Comparison of ENCODE assay signal across 8 mouse cellular contexts in the genomic region with DNA sequence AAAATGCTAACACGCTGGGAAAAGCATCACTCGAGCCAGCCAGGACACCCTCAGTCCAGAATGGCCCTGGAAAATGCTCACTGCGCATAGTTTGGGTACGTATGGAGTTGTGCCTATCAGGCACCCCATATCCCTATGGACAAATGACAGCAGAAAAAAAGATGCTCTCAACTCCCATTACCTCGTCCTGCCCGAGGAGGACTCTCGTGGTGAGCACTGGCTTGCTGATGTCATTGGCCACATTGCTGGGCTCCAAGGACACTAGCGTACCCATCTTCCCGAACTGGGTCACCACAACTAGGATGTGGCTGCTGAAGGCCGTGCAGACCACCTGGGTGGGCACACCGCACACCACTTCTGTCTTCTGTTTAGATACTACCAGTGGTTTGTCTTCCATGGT. TPM values are rescaled to one million over a fixed set of nuclear protein-coding genes. Genes with fewer than 3 reads are reported as not detected.
A peak's percentile ranks its signal among the peaks of the same experiment; 100 is the strongest.
DNase-seq lines count a peak whose midpoint lies in the region; ATAC-seq and TF ChIP-seq lines count a peak whose summit lies in the region.

No protein-coding gene starts in this region.

- H3K9ac ChIP-seq in lung, embryonic 16.5 days (ENCODE audit: low read length), result peak overlapping the region; percentile 89
- peak overlapping the region; percentile 87 for H3K9ac ChIP-seq in limb, embryonic 11.5 days (ENCODE audit: low read length)

- ATAC-seq in lung, embryonic 16.5 days (ENCODE audit: low read depth), result no peak
- ATAC-seq in limb, embryonic 11.5 days (ENCODE audit: insufficient number of reproducible peaks, low FRiP score, low TSS enrichment, low read depth), result no peak

- DNase-seq in lung, adult 18-20 months, result no peak
- no peak for DNase-seq in limb, embryonic 11.5 days (ENCODE audit: low spot score)
- no peak for DNase-seq in cerebellum, postnatal 25 days
- DNase-seq in urinary bladder, postnatal 10 days (ENCODE audit: low spot score), result no peak
- DNase-seq in gastrocnemius, postnatal 36 days, result no peak

- peak overlapping the region; percentile 81 for H3K4me2 ChIP-seq in lung, embryonic 16.5 days (ENCODE audit: low read depth, low read length)
- H3K4me2 ChIP-seq in limb, embryonic 11.5 days (ENCODE audit: low read depth, severe bottlenecking), result peak overlapping the region; percentile 92

- H3K4me3 ChIP-seq in lung, embryonic 16.5 days (ENCODE audit: low read length), result peak overlapping the region; percentile 99
- H3K4me3 ChIP-seq in embryonic fibroblast, embryonic 13.5 days (ENCODE audit: insufficient read depth, low read length), result peak overlapping the region; percentile 87
- H3K4me3 ChIP-seq in limb, embryonic 11.5 days (ENCODE audit: low read depth, low read length), result peak overlapping the region; percentile 93
- peak overlapping the region; percentile 62 for H3K4me3 ChIP-seq in olfactory bulb, adult 2 months (ENCODE audit: insufficient read depth, low read depth, low read length)

- TF ChIP-seq CTCF in embryonic fibroblast, embryonic 13.5 days (IDR thresholded peaks at IDR 0.05; ENCODE audit: borderline replicate concordance, insufficient read depth, low read length), result no peak
- no peak for TF ChIP-seq CTCF in olfactory bulb, adult 2 months (IDR thresholded peaks at IDR 0.05; ENCODE audit: insufficient read depth, low read depth, low read length)

- no peaks in the 10 kb centered on the region for H3K9me3 ChIP-seq in lung, embryonic 16.5 days (ENCODE audit: control insufficient read depth, low read length)
- no peaks in the 10 kb centered on the region for H3K9me3 ChIP-seq in limb, embryonic 11.5 days (ENCODE audit: control insufficient read depth, low read length)

- H3K36me3 ChIP-seq in lung, embryonic 16.5 days (ENCODE audit: control insufficient read depth, insufficient read depth, low read length), result peaks cover 17% of the 10 kb centered on the region
- H3K36me3 ChIP-seq in limb, embryonic 11.5 days (ENCODE audit: control insufficient read depth, insufficient read depth, low read length), result peaks cover 7% of the 10 kb centered on the region; the same call in 1 of the 2 replicates

- no peak overlapping the region for H3K27ac ChIP-seq in lung, embryonic 16.5 days (ENCODE audit: low read length)
- H3K27ac ChIP-seq in embryonic fibroblast, embryonic 13.5 days (ENCODE audit: insufficient read depth, low read length), result no peak overlapping the region
- H3K27ac ChIP-seq in limb, embryonic 11.5 days (replicated peaks; ENCODE audit: low read depth, low read length), result no peak overlapping the region
- no peak overlapping the region for H3K27ac ChIP-seq in olfactory bulb, adult 2 months (ENCODE audit: insufficient read depth, low read depth, low read length)

- 35% methylated on average over 11 of the region's 11 CpGs for WGBS in lung, embryonic 16.5 days
- WGBS in limb, embryonic 11.5 days, result 40% methylated on average over 11 of the region's 11 CpGs
- WGBS in olfactory bulb, adult 2 months, result 42% methylated on average over 11 of the region's 11 CpGs

- H3K4me1 ChIP-seq in lung, embryonic 16.5 days (replicated peaks; ENCODE audit: control insufficient read depth, insufficient read depth, low read length), result peaks cover 8% of the 10 kb centered on the region
- H3K4me1 ChIP-seq in embryonic fibroblast, embryonic 13.5 days (ENCODE audit: control insufficient read depth, insufficient read depth, low read length), result peaks cover 6% of the 10 kb centered on the region; the same call in 1 of the 2 replicates
- peaks cover 17% of the 10 kb centered on the region for H3K4me1 ChIP-seq in limb, embryonic 11.5 days (ENCODE audit: control insufficient read depth, insufficient read depth, low read length)
- peaks cover 15% of the 10 kb centered on the region for H3K4me1 ChIP-seq in olfactory bulb, adult 2 months (ENCODE audit: control insufficient read depth, insufficient read depth, low read length)

- no peak for TF ChIP-seq POLR2A in embryonic fibroblast, embryonic 13.5 days (IDR thresholded peaks at IDR 0.05; ENCODE audit: low read depth, low read length)
- no peak for TF ChIP-seq POLR2A in olfactory bulb, adult 2 months (IDR thresholded peaks at IDR 0.05; ENCODE audit: insufficient read depth, low read depth, low read length)

- no peaks in the 10 kb centered on the region for H3K27me3 ChIP-seq in lung, embryonic 16.5 days (ENCODE audit: control insufficient read depth, insufficient read depth, low read depth, low read length)
- H3K27me3 ChIP-seq in limb, embryonic 11.5 days (ENCODE audit: control insufficient read depth, insufficient read depth, low read length), result no peaks in the 10 kb centered on the region

- intact Hi-C loops in gastrocnemius, postnatal 36 days (cut with DNase I), result no loop called here

RNA-seq across cellular contexts. Expression of gene Gm26938, which starts 0.3 kb away (rescaled TPM):
- polyA plus RNA-seq in lung, embryonic 16.5 days (2015; fragmentation: Nextera tagmentation; extraction: Ambion mirVana), result not detected in 2 replicates
- polyA plus RNA-seq in embryonic fibroblast, embryonic 13.5 days (2011; ENCODE audit: insufficient read length, low read depth, missing spikeins), result not detected in 2 replicates
- not detected in 2 replicates for polyA plus RNA-seq in limb, embryonic 11.5 days (2014; fragmentation: Nextera tagmentation; extraction: Ambion mirVana)
- not detected in 2 replicates for polyA plus RNA-seq in olfactory bulb, adult 2 months (2012; ENCODE audit: insufficient read depth, insufficient read length, low replicate concordance, missing spikeins)
- total RNA-seq in gastrocnemius, postnatal 36 days (2021), result not detected

RNA-seq across cellular contexts. Expression of gene Psmg3, which starts 0.7 kb away (rescaled TPM):
- 69.5 and 75.9 TPM in 2 replicates for polyA plus RNA-seq in lung, embryonic 16.5 days (2015; fragmentation: Nextera tagmentation; extraction: Ambion mirVana)
- polyA plus RNA-seq in embryonic fibroblast, embryonic 13.5 days (2011; ENCODE audit: insufficient read length, low read depth, missing spikeins), result 15.3 and 15.8 TPM in 2 replicates
- 75.0 and 82.9 TPM in 2 replicates for polyA plus RNA-seq in limb, embryonic 11.5 days (2014; fragmentation: Nextera tagmentation; extraction: Ambion mirVana)
- not detected in 2 replicates for polyA plus RNA-seq in olfactory bulb, adult 2 months (2012; ENCODE audit: insufficient read depth, insufficient read length, low replicate concordance, missing spikeins)
- total RNA-seq in gastrocnemius, postnatal 36 days (2021), result 1 to 10 TPM; 6.7 to 8.7 TPM

RNA-seq across cellular contexts. Expression of gene Tmem184a, which starts 6.2 kb away (rescaled TPM):
- 13.9 and 14.6 TPM in 2 replicates for polyA plus RNA-seq in lung, embryonic 16.5 days (2015; fragmentation: Nextera tagmentation; extraction: Ambion mirVana)
- polyA plus RNA-seq in embryonic fibroblast, embryonic 13.5 days (2011; ENCODE audit: insufficient read length, low read depth, missing spikeins), result not detected in 2 replicates
- polyA plus RNA-seq in limb, embryonic 11.5 days (2014; fragmentation: Nextera tagmentation; extraction: Ambion mirVana), result 0.92 and 1.5 TPM in 2 replicates
- polyA plus RNA-seq in olfactory bulb, adult 2 months (2012; ENCODE audit: insufficient read depth, insufficient read length, low replicate concordance, missing spikeins), result not detected in 2 replicates
- total RNA-seq in gastrocnemius, postnatal 36 days (2021), result 1 to 10 TPM in 1 of 2 experiments, under 1 TPM in 1; 0.96 to 1.4 TPM

RNA-seq across cellular contexts. Expression of gene Mafk, which starts 34.6 kb away (rescaled TPM):
- polyA plus RNA-seq in lung, embryonic 16.5 days (2015; fragmentation: Nextera tagmentation; extraction: Ambion mirVana), result 15.3 and 16.3 TPM in 2 replicates
- polyA plus RNA-seq in embryonic fibroblast, embryonic 13.5 days (2011; ENCODE audit: insufficient read length, low read depth, missing spikeins), result 12.9 and 17.4 TPM in 2 replicates
- 4.6 and 5.1 TPM in 2 replicates for polyA plus RNA-seq in limb, embryonic 11.5 days (2014; fragmentation: Nextera tagmentation; extraction: Ambion mirVana)
- polyA plus RNA-seq in olfactory bulb, adult 2 months (2012; ENCODE audit: insufficient read depth, insufficient read length, low replicate concordance, missing spikeins), result not detected in 2 replicates
- total RNA-seq in gastrocnemius, postnatal 36 days (2021), result 10 to 100 TPM; 16.6 to 21.4 TPM

RNA-seq across cellular contexts. Expression of gene Ints1, which starts 50.5 kb away (rescaled TPM):
- 21.9 and 24.6 TPM in 2 replicates for polyA plus RNA-seq in lung, embryonic 16.5 days (2015; fragmentation: Nextera tagmentation; extraction: Ambion mirVana)
- 40.0 and 43.6 TPM in 2 replicates for polyA plus RNA-seq in embryonic fibroblast, embryonic 13.5 days (2011; ENCODE audit: insufficient read length, low read depth, missing spikeins)
- 33.7 and 40.5 TPM in 2 replicates for polyA plus RNA-seq in limb, embryonic 11.5 days (2014; fragmentation: Nextera tagmentation; extraction: Ambion mirVana)
- polyA plus RNA-seq in olfactory bulb, adult 2 months (2012; ENCODE audit: insufficient read depth, insufficient read length, low replicate concordance, missing spikeins), result not detected in 2 replicates
- total RNA-seq in gastrocnemius, postnatal 36 days (2021), result 10 to 100 TPM; 27.4 to 31.2 TPM

Comparison
In these comparisons a context has a peak if more than half of its experiments do, and no peak if none do; other contexts are left out.
1. RNA of gene Psmg3, which starts 0.7 kb away (polyA plus RNA-seq): 75.0 to 82.9 TPM in limb, embryonic 11.5 days, 69.5 to 75.9 TPM in lung, embryonic 16.5 days and 15.3 to 15.8 TPM in embryonic fibroblast, embryonic 13.5 days; not detected in olfactory bulb, adult 2 months; every median in the first group is over 10 times any median in the second.
2. Peak in every context shown above with its lines, with median percentiles within 50 percentile points of each other: H3K4me3 ChIP-seq.